Mouse (Mus musculus): ENCODE measurements around the gene Atf4.

Gene Atf4

DNA sequence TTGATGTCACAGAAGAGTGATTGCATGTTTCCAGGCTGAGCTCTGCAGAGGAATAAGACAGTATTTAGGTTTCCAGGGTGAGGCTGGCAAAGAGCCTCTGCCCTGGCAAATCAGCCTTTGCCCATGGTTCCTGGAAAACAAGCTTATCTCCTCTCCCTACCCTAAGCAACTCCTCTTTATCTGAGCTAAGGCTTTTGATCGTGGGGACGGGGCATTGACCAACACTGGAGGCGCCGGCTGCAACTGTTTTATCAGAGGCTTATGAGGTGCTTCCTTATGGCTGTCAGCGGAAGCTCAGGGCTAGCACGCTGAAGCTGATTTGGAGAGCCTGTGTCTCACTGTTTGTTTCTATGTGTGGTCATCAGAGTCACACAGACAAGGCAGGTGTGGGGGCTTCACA is 4.4 kb upstream of the Atf4 start:
- DNase-seq (ENCODE audit: low spot score): no peak

DNA sequence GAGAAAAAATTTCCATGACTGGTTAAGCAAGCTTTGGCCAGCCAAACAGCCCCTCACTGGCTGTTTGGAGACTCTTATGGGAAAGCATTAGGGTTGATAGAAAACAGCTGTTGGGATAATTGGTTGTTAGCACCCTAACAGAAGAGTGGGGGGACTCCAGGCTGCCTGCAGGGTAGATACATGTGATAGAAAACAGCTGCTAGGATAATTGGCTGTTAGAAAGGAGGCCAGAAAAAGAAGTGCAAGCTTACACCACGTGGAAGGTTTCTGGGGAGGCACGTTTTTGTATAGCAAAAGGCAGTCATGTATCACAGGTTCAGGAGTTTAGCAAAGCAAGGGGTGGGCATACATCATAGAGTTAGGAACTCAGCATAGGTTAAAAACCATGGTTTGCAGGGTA is 1.5 kb upstream of the Atf4 start:
- no peak for DNase-seq (ENCODE audit: low spot score)

- DNase-seq (ENCODE audit: low spot score): no peak
Measured at GRCm38 (mm10) chr15:80254207-80254606, 777 bp upstream of the Atf4 start.

DNA sequence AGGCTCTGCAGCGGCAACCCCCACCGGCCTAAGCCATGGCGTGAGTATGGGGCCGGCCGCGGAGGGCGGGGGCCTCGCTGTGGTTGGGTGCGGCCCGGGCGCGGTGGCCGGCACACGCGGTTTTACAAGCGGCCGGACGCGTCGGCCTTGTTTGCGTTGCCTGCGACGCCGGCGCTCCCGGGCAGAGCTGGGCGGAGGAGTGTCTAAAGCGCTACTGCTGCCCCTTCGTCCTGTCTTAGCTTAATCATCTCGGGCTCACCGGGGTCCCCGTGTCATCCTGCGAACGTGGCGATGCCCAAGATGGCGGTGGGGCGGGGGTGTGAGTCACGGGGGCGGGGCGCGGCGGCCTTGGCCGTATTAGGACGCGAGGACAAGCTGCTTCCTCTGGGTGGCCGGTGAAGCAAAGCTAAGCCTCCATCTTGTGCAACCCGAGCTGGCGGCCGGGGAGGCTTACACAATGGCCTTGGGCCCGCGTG is 700 bp downstream of the Atf4 start:
- peak; percentile 63 for DNase-seq (ENCODE audit: low spot score)

- DNase-seq (ENCODE audit: low spot score): no peak
Measured at GRCm38 (mm10) chr15:80256242-80256641, 1.3 kb downstream of the Atf4 start.

GRCm38 (mm10) chr15:80256656-80257601 is 1.9 kb downstream of the Atf4 start:
- DNase-seq (ENCODE audit: low spot score): no peak

DNA sequence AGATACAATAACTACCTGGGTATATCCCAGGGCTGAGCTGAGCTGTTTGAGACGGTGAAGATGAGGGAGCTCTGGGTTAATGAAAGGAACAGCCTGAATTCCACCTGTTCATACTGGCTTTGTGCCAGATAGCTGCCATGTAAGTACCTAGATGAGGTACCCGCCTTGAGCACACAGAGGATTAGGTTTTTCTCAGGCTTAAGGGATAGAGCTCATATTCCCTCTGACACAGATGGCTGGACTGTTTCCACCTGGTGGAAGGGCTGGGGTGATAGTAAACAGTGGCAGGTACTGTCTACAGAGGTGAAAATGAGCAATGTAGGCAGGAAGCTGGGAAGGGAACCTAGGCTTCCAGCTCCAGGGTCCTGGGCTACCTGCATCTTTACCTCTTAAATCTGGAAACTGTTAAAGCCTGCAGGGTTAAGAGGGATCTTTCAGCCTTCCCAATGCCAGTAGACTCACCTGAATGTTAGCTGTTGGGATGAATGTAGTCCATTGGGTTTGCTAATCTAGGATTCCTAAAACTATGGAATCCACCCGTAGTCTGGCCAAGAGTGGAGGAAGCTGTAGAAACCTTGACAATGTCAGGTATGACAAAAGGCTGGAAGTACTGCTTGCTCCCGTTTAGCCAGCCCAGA is 2.7 kb downstream of the Atf4 start:
- DNase-seq (ENCODE audit: low spot score): no peak

DNA sequence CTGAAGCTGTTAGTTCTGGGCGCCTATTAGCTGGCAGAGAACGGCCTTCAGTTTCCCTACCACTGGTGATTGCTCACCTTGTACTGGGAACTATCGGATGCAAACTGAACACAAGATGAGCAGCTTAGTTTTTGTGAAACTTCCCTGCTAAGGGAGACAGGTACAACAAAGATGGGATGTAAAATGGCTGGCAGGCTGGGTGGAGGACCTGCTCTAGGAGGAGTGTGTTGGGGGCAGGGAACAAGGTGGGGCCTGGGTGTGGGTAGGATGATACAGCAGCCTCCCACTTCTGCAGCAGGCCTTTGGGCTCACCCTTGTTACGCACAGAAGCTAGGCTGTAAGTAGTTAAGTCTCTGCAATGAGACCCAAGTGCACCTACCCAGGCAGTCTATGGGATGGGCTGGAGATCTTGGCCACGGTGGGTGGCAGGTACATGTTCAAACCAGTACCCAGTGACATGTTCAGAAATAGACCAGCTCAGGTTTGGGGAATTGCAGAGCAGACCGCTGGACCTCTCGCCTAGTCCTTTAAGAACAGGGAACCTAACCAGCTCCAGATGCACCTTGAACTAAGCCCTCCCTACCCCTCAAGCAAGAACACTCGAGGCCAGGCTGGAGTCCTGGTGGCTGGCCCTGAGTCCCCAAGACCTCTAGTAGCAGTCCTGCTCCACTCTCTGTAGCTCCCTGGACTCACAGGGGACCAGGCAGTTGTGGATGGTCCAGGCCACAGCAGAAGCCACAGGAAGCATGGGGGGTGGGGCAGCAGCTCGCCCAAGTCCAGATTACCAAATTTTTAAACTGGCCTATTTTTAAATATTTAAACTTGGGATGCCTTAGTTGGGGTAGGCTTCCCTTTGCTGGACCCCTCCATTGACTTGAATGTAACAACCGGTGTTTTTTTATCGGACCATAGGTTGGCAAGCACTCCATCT is 3.5 kb downstream of the Atf4 start:
- no peak for DNase-seq (ENCODE audit: low spot score)

DNA sequence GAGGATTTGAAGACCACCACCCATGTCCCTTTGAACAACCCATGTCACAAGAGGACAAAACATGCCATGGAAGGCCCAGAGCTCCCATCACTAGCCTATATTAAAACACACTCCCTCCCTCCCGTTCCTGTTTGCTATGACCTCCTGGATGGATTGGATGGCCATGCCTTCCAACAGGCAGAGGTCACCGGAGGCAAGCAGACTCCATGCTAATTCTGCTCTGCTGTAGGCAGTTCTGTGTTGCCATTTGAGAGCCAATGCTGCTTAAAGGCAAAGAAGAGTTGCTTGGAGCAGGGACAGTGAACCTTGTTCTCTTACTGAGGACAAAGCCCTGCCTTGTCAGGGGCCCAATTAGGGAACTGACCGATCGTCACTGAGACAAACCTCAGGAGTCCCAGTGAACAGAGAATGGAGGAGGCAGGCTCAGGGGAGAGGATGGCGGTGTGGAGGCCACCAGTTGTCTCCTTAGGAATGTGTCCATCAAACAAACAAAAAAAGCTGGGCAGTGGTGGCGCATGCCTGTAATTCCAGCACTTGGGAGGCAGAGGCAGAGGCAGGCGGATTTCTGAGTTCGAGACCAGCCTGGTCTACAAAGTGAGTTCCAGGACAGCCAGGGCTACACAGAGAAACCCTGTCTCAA is 4.5 kb downstream of the Atf4 start:
- DNase-seq (ENCODE audit: low spot score): no peak

GRCm38 (mm10) chr15:80260677-80261076 is 5.7 kb downstream of the Atf4 start:
- DNase-seq (ENCODE audit: low spot score): peak; percentile 51

DNA sequence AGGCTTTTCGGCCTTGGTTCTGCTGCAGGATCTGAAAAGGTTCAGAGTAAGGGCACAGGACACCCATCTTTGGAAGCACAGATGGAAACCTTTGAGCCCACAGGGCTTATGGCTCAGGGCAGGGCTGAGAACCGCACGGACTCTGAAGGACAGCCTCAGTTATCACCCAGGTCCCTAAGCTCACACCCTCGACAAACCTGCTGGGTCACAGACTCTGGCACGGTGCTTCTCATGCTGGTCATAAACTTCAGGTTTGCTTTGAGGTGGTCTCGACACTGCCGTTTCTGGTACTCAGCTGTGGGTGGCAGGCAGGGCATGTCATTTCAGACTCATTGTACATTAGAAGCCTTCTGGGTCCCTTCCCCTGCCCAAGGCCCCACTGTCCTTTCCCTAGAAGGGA is 6.1 kb downstream of the Atf4 start:
- no peak for DNase-seq (ENCODE audit: low spot score)

DNA sequence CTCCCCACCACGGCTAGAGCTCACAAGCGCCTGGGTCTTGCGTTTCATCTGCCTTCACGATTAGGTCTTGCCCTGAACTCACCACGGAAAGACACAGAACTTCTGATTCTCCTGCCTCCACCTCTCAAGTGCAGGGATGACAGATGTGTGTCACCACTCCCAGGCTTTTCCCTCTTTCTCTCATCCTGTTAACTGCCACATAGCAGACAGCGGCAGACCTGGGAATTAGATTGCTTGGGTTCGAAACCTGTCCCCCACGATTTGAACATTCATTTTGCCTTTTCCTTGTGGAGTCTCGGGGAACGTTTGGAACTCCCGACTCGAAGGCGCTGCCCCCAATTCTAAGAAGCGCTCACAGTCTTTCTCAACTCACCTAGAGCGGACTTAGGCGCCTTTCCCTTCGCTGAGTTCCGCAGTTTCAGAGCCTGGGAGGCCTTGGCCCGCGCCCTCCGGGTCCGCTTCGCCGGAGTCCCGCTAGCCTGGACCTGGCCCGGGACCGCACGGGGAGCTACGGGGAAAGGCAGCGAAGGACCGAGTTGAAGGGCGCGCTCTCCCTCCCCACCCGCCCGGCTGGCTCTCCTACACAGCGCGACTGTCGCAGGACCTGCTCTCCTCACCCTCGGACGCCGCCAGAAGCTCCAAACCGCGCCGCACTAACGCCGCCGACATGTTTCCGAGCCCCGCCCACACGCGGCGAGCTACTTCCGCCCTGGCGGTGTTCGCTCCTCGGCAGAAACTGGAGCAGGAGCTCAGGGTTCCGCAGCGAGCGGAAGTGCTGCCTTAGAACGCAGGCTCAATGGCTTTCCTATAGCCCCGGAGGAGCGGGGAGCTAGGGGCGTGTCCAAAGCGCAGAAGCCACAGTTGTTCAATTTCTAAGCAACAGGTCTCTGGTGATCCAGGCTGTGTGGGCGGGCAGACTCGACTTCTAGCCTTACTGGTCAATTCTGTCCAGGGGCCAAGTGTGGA is 8.9 kb downstream of the Atf4 start, which contains the start of gene Rps19bp1:
Gene Rps19bp1, minus strand, starts transcription at position 706 of the 966 bp plus-strand sequence.
- DNase-seq (ENCODE audit: low spot score): no peak

DNA sequence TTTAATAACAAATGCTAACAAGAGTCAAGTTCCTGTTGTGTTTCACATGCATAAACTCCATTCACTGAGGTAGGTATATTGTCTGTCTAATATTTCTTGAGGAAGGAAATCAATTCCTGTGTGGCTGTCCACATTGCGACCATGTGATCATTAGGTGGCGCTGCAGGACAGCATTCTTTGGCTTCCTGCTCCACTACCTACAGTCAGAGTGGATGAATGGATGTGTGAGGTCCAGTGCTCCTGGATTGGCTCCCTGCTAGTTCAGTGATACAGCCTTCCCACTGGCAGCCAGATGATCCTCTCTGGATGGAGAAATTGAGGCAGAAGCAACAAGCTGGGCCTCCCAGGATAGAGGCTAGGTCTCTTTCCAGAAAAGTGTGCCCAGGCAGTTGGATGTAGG is 11.3 kb downstream of the Atf4 start:
- no peak for DNase-seq (ENCODE audit: low spot score)

DNA sequence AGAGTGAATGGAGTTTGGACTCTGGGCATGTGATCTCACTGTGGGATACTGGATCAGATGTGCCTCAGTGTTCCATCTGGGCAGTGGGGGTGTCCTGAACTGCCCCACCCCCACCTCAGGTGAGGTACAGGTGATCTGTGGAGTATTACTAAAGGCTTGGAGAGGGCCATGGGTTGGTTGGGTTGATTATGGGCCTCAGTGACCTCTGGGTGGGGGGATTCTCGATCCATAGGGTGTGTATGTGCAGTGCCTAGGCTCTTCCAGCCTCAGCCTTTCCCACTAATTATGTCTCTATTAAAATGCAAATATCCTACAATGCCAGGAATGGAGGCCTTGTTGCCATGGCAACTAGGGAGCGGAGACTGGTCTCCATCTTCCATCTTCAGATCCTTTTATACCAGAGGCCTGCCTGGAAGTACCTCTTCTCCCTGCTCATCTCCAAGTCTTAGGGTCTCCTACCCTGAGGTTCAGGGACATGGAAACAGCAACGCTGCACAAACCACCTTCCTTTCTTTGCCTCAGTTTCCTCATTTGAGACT is 16.9 kb downstream of the Atf4 start:
- DNase-seq (ENCODE audit: low spot score): no peak

DNA sequence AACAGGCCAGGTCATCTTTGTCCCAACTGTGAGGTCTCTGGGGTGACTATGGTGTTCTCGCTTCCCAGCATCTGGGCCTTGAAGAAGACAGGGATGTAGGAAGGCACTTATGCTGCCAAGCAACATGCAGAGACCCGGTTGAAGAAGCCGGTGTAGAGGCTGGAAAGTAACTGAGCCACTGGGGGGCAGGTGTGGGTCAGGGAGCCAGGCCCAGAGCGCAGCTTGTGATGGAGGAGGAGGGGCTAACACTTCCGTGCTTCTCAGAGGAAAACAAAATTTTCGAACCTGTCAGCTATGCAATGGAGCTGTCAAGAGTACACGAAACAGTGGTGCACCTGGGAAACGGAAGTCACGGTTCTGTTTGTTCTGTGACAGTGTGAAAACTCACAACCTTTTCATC is 22.1 kb downstream of the Atf4 start:
- DNase-seq (ENCODE audit: low spot score): no peak

GRCm38 (mm10) chr15:80277625-80278024 is 22.6 kb downstream of the Atf4 start:
- no peak for DNase-seq (ENCODE audit: low spot score)

DNA sequence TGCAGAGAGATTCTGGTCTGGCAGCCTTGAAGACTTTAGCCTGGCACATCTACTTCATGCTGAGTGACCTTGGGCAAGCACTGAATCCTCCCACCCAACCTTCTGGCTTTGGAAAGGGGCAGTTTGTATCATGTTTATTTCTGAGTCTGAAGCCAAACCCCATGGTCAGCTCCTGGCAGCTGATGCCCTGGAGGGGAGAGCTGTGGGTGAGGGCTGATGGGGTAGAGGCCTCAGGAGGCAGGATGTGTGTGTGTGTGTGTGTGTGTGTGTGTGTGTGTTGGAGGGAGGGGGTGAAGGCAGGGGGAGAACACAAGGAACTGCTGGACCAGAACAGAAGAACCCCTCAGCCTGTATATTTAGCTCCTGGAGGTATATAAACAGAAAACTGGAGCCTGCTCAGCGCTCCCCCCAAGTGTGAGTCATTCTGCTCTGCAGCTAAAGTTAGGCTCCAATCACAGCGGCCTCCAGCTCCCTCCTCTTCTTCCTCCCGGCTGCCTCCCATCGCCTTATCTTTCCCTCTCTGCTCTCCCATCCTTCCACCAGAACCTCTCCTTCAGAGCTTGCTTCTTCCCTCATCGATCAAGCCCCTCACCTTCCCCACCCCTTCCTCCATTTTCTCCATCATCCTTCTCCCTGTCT is 23.3 kb downstream of the Atf4 start:
- DNase-seq (ENCODE audit: low spot score): no peak

DNA sequence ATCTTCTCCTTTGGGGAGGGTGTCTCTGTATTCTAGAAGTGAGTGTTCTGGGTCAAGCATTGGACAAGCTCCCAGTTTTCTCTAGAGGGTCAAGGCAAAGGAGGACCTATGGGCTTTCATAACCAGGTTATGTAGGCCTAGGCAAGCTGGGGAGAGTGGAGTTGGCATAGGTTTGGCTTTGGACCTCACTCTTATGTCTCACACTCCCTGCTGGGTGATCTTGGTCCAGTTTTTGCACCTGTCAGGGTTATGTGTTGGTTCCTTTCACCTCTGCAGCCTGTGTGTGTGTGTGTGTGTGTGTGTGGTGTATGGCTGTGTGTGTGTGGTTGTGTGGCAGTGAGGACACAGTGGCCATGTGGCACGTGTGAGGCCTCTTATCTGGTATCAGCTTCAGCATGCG is 24.1 kb downstream of the Atf4 start:
- no peak for DNase-seq (ENCODE audit: low spot score)

GRCm38 (mm10) chr15:80280646-80281045 is 25.7 kb downstream of the Atf4 start:
- no peak for DNase-seq (ENCODE audit: low spot score)
